Mouse (Mus musculus): ENCODE results near the gene Ttc23.

- TF ChIP-seq CTCF (IDR thresholded peaks at IDR 0.05; ENCODE audit: low read depth): no peak
- TF ChIP-seq EP300 (IDR thresholded peaks at IDR 0.05; ENCODE audit: low read depth): peak; percentile 43
Measured at GRCm38 (mm10) chr7:67644833-67645680, 2.2 kb upstream of the Ttc23 start, which contains the start of gene Lrrc28.

Data from liver, embryonic 14.5 days (tissue).